Mouse (Mus musculus) liver, embryonic 15.5 days (tissue): ENCODE results near the gene Paqr8. TPM values are rescaled to one million over a fixed set of nuclear protein-coding genes. Genes with fewer than 3 reads are reported as not detected.

Experiments used
- ATAC-seq: fragments of 200-750 bp; cut with Nextera tagmentation; 2 replicates; pipeline ENCODE4 v1.8.0; 2017; ENCODE audit warnings: moderate number of reproducible peaks, mild to moderate bottlenecking, moderate library complexity; ENCODE audit not compliant: insufficient read depth
- H3K27ac ChIP-seq: fragments of 300-500 bp; sonication (generic); replicated peaks from 2 replicates; pipeline ENCODE4 v1.5.1; 2015; ENCODE audit warnings: mild to moderate bottlenecking, inconsistent platforms
- H3K27me3 ChIP-seq: fragments of 300-500 bp; sonication (generic); 2 replicates; pipeline ENCODE4 v1.6.1; 2015; ENCODE audit warnings: mild to moderate bottlenecking, inconsistent platforms
- H3K36me3 ChIP-seq: fragments of 300-500 bp; sonication (generic); replicated peaks from 2 replicates; pipeline ENCODE4 v1.6.1; 2015; ENCODE audit warnings: moderate library complexity, mild to moderate bottlenecking, inconsistent platforms
- H3K4me1 ChIP-seq: fragments of 300-500 bp; sonication (generic); replicated peaks from 2 replicates; pipeline ENCODE4 v1.6.1; 2015; ENCODE audit warnings: inconsistent platforms
- H3K4me2 ChIP-seq: fragments of 300-500 bp; sonication (generic); 2 replicates; pipeline ENCODE4 v1.6.1; 2015; ENCODE audit warnings: moderate library complexity, mild to moderate bottlenecking, inconsistent platforms
- H3K4me3 ChIP-seq: fragments of 300-500 bp; sonication (generic); replicated peaks from 2 replicates; pipeline ENCODE4 v1.5.1; 2015; ENCODE audit warnings: mild to moderate bottlenecking, inconsistent platforms
- H3K9ac ChIP-seq: fragments of 300-500 bp; sonication (generic); 2 replicates; pipeline ENCODE4 v1.6.1; 2015; ENCODE audit warnings: moderate library complexity, mild to moderate bottlenecking, inconsistent platforms
- H3K9me3 ChIP-seq: fragments of 300-500 bp; sonication (generic); replicated peaks from 2 replicates; pipeline ENCODE4 v1.6.1; 2016; ENCODE audit warnings: inconsistent platforms
- WGBS: fragments of 180-500 bp; shearing (Covaris S2); methylation state at CpG from one replicate; pipeline ENCODE4 v1.1.7; 2015; ENCODE audit warnings: mixed read lengths; ENCODE audit not compliant: insufficient replicate concordance; 5-methylcytosine and 5-hydroxymethylcytosine counted together
- polyA plus RNA-seq: library from polyadenylated mRNA; unstranded; fragments of >200 nt; fragmentation: Nextera tagmentation; extraction: Ambion mirVana; gene quantifications from 2 replicates; pipeline ENCODE4 v1.2.1, GENCODE M21; 2015

The Paqr8 gene
- polyA plus RNA-seq, 1 experiment from 2014 or later, result 0.25 TPM

DNA sequence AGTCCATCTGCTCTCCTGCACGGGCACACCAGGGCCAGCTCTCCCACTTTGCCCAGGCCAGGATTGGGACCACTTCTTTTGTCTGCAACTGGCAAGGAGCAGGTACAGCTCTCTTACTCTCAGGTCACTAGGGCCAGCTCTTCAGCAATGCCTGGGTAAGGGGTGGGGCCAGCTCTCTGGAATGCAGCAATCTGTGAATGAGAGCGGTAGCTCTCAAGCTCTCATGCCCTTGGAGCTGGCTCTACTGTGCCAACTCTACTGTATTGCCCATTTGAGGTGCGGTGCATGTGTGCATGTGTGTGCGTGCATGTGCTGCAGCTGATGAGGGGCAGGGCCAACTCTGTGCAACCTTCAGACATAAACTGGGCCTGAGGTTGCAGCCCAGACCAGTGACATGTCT lies 11.0 kb upstream of the Paqr8 start:
- H3K27me3 ChIP-seq, result no peaks in the 10 kb centered on the region
- H3K4me2 ChIP-seq, result no peak overlapping the region
- H3K4me3 ChIP-seq, result no peak overlapping the region
- H3K9ac ChIP-seq, result no peak overlapping the region
- H3K9me3 ChIP-seq, result no peaks in the 10 kb centered on the region
- WGBS, result 62% methylated on average over 4 of the region's 4 CpGs
- H3K36me3 ChIP-seq, result no peaks in the 10 kb centered on the region
- H3K27ac ChIP-seq, result no peak overlapping the region
- no peaks in the 10 kb centered on the region for H3K4me1 ChIP-seq
- no peak for ATAC-seq

GRCm38 (mm10) chr1:20883079-20883478 lies 7.3 kb upstream of the Paqr8 start:
- Histone ChIP-seq H3K4me3 (no peak overlapping the region), H3K9ac (no peak overlapping the region), H3K9me3 (no peaks in the 10 kb centered on the region), H3K4me1 (no peaks in the 10 kb centered on the region), H3K27me3 (no peaks in the 10 kb centered on the region), H3K27ac (no peak overlapping the region), H3K4me2 (no peak overlapping the region), H3K36me3 (no peaks in the 10 kb centered on the region)
- ATAC-seq, result no peak
- WGBS, result 69% methylated on average over 4 of the region's 4 CpGs

- Histone ChIP-seq H3K36me3 (no peaks in the 10 kb centered on the region), H3K4me3 (peak overlapping the region; percentile 55), H3K4me2 (peak overlapping the region; percentile 84), H3K27ac (no peak overlapping the region), H3K4me1 (peaks cover 14% of the 10 kb centered on the region; the same call in 1 of the 2 replicates), H3K27me3 (peaks cover 29% of the 10 kb centered on the region), H3K9me3 (no peaks in the 10 kb centered on the region), H3K9ac (no peak overlapping the region)
- no peak for ATAC-seq
- WGBS, result 24% methylated on average over 16 of the region's 16 CpGs
Measured at GRCm38 (mm10) chr1:20889677-20890403, 566 bp upstream of the Paqr8 start.

DNA sequence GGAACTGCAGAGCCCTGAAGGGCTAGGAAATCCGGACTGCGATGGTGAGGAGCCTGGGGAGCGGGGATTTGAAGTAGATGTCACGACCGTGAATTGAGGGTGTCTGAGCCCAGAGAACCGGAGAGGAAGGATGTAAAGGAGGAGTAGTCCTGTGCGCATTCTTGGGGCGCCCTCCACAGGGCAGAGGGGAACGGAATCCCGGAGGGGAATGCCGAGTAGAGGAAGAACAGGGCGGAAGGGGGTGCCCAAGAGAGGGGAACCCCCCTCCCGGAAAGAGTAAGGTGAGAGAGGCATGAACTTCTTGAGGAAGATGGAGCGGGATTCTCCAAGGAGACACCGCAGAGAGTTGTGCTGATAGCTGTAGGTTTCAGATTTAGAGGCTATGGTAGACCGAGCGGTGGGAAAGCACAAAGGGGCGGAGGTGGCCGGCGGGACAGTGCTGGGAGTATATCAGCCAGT lies 564 bp downstream of the Paqr8 start:
- H3K9me3 ChIP-seq, result no peaks in the 10 kb centered on the region
- no peaks in the 10 kb centered on the region for H3K36me3 ChIP-seq
- WGBS, result under 1% methylated on average over 20 of the region's 20 CpGs
- peak overlapping the region; percentile 55 for H3K4me3 ChIP-seq
- H3K9ac ChIP-seq, result peak overlapping the region; percentile 6; the same call in 1 of the 2 replicates
- H3K4me2 ChIP-seq, result peak overlapping the region; percentile 84
- no peak overlapping the region for H3K27ac ChIP-seq
- H3K27me3 ChIP-seq, result peaks cover 29% of the 10 kb centered on the region
- peaks cover 14% of the 10 kb centered on the region; the same call in 1 of the 2 replicates for H3K4me1 ChIP-seq
- ATAC-seq, result peak; percentile 56

DNA sequence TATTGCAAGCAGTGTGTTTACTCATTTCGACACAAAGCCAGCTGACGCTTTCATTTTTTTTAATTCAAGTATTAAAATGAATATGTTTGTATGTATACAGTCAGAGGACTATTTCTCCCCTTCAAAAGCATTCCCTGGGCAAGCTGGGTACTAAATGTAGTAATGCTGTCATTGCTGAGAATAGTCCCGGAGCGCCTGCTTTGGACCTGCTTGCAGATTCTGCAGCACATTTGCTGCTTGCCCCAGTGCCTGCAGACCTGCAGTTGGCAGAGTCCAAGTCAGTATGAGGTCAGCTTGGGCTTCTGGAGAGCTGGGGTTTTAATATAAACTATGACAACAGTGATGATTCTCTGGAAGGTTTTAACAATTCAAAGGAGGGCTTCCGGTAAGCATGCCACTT lies 2.7 kb downstream of the Paqr8 start:
- H3K9me3 ChIP-seq, result no peaks in the 10 kb centered on the region
- no peak overlapping the region for H3K9ac ChIP-seq
- H3K27ac ChIP-seq, result no peak overlapping the region
- peaks cover 29% of the 10 kb centered on the region for H3K27me3 ChIP-seq
- no peaks in the 10 kb centered on the region for H3K36me3 ChIP-seq
- H3K4me2 ChIP-seq, result no peak overlapping the region
- WGBS, result 69% methylated on average over 5 of the region's 5 CpGs
- H3K4me1 ChIP-seq, result peaks cover 14% of the 10 kb centered on the region; the same call in 1 of the 2 replicates
- no peak overlapping the region for H3K4me3 ChIP-seq
- ATAC-seq, result no peak

GRCm38 (mm10) chr1:20898391-20898790 lies 8.0 kb downstream of the Paqr8 start:
- Histone ChIP-seq H3K36me3 (no peaks in the 10 kb centered on the region), H3K27ac (no peak overlapping the region), H3K27me3 (no peaks in the 10 kb centered on the region), H3K9me3 (no peaks in the 10 kb centered on the region), H3K4me1 (no peaks in the 10 kb centered on the region), H3K9ac (no peak overlapping the region), H3K4me2 (no peak overlapping the region), H3K4me3 (no peak overlapping the region)
- WGBS, result 60% methylated on average over 9 of the region's 9 CpGs
- no peak for ATAC-seq

DNA sequence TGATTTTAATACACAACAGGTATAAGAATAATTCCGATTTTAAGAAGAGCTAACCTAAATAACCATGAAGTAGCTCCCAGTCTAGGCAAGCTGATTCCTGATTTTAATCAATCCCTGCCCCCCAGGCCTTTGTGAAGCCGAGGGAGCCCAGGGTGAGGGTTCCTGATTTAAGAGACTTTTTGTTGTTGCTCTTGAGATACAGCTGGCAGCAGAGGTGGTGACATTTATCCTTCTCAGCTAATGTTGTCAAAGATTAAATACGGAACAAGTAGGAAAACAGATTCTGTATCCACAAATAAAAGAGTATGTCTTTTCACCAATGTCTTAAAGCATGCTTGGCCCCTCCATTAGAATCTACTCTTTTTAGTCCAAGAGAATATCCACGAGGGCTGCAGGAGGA lies 9.9 kb downstream of the Paqr8 start:
- WGBS, result 56% methylated on average over 4 of the region's 4 CpGs
- Histone ChIP-seq H3K9ac (no peak overlapping the region), H3K4me2 (no peak overlapping the region), H3K4me3 (no peak overlapping the region), H3K27me3 (no peaks in the 10 kb centered on the region), H3K27ac (no peak overlapping the region), H3K4me1 (no peaks in the 10 kb centered on the region), H3K36me3 (no peaks in the 10 kb centered on the region), H3K9me3 (no peaks in the 10 kb centered on the region)
- no peak for ATAC-seq

DNA sequence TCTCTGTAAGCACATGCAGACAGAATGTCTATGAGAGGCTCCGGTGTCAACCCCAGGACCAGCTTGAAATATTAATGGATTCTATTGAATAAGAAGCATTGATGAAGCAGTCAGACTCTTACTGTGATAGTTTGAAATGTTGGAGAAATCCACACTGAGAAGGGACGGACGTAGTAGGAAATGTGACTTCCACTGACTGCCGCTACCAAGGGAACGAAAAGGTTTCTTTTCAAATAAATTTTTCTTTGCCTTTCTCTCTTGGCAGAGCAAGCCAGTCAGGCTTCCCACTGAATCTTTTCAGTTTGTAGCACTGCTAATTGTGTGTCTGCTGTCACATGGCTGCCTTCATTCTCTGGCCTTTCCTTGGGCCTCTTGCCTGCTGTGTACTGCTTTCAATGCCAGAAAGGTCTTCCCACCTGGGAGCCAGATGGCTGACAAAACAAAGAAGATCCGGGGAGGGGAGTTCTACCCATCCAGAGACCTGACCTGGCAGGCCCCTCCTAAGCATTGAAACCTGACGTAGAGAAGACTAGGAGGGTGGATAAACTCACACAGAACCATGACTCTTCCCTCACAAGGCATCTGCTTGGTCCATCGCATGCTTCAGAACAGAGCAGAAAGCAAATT lies 15.2 kb downstream of the Paqr8 start:
- H3K27me3 ChIP-seq, result no peaks in the 10 kb centered on the region
- H3K9ac ChIP-seq, result no peak overlapping the region
- H3K9me3 ChIP-seq, result no peaks in the 10 kb centered on the region
- H3K4me1 ChIP-seq, result no peaks in the 10 kb centered on the region
- H3K4me2 ChIP-seq, result no peak overlapping the region
- H3K4me3 ChIP-seq, result no peak overlapping the region
- WGBS, result 77% methylated on average over 8 of the region's 8 CpGs
- no peak for ATAC-seq
- H3K36me3 ChIP-seq, result no peaks in the 10 kb centered on the region
- H3K27ac ChIP-seq, result no peak overlapping the region

DNA sequence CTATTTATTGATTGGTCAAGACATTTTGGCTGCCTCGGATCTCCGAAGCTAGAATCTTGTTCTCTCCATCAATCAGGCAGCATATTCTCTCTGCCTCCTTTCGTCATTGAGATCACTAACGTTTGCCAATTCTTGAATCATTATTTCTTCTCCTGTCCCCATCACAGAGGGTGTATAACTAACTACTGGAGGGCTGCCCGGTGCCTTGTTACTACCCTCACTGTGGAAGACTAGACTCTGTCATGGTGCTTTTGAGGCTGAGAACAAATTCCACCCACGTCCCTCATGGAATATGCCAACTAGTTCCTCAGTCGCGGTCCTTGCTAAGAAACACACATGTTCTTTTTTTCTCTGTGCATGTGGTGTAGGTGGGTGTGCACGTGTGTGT lies 15.7 kb downstream of the Paqr8 start:
- H3K4me2 ChIP-seq, result no peak overlapping the region
- no peak overlapping the region for H3K9ac ChIP-seq
- H3K27me3 ChIP-seq, result no peaks in the 10 kb centered on the region
- H3K36me3 ChIP-seq, result no peaks in the 10 kb centered on the region
- no peaks in the 10 kb centered on the region for H3K4me1 ChIP-seq
- H3K9me3 ChIP-seq, result no peaks in the 10 kb centered on the region
- no peak for ATAC-seq
- H3K27ac ChIP-seq, result no peak overlapping the region
- 74% methylated on average over 9 of the region's 9 CpGs for WGBS
- no peak overlapping the region for H3K4me3 ChIP-seq

- 56% methylated on average over 4 of the region's 4 CpGs for WGBS
- H3K4me3 ChIP-seq, result no peak overlapping the region
- H3K27ac ChIP-seq, result no peak overlapping the region
- H3K9ac ChIP-seq, result no peak overlapping the region
- no peaks in the 10 kb centered on the region for H3K9me3 ChIP-seq
- ATAC-seq, result no peak
- H3K4me2 ChIP-seq, result no peak overlapping the region
- no peaks in the 10 kb centered on the region for H3K4me1 ChIP-seq
- no peaks in the 10 kb centered on the region for H3K36me3 ChIP-seq
- no peaks in the 10 kb centered on the region for H3K27me3 ChIP-seq
Measured at GRCm38 (mm10) chr1:20908541-20908940, 18.1 kb downstream of the Paqr8 start.

GRCm38 (mm10) chr1:20912115-20912514 lies 21.7 kb downstream of the Paqr8 start:
- no peak for ATAC-seq
- 15% methylated on average over 2 of the region's 2 CpGs for WGBS

More at GRCm38 (mm10) chr1:20912115-20912514, 21.7 kb downstream of the Paqr8 start:
- H3K27me3 ChIP-seq, result no peaks in the 10 kb centered on the region
- H3K4me3 ChIP-seq, result no peak overlapping the region
- no peaks in the 10 kb centered on the region for H3K9me3 ChIP-seq
- no peaks in the 10 kb centered on the region for H3K4me1 ChIP-seq
- H3K27ac ChIP-seq, result no peak overlapping the region
- H3K9ac ChIP-seq, result no peak overlapping the region
- no peaks in the 10 kb centered on the region for H3K36me3 ChIP-seq
- H3K4me2 ChIP-seq, result no peak overlapping the region
